ENCODE assay signal across 7 mouse cellular contexts in the genomic region with DNA sequence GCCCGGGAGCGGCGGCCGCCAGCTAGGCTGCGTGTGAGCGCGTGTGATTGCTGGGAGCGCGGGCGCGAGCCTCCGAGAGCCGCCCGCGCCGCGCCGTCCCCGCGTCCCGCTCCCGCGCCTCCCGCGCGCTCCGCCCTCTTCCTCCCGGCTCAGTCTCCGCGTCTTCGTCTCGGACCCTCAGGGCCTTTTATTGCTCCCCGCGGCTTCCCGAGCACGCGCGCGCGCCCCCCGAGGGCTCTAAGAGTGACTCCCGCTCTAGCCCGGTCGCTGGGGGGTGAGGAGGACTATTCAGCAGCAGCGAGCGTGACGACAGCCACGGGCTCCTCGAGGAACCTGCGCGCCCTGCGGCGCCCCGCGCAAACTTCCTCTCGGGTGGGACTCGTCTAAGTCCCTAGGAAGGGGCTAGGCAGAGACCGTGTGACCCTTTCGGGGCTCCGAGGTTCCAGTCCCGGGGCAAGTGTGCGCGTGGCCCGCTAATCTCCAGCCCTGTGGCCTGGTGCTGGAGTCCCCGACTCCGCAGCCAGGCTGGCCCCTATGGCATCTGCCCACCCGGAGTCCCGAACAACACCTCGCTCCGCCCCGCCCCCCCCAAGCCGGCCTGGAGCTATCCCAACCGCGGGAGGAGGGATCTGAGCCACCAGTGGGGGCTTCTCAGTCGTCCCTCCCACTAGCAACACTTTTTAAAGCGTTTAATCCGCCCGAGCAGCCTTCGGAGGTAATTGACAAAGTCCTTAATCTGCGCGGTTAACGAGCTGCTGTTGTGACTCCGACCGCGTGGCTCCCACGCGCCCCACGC. TPM values are rescaled to one million over a fixed set of nuclear protein-coding genes. Genes with fewer than 3 reads are reported as not detected.
DNase-seq lines count a peak whose midpoint lies in the region; ATAC-seq and TF ChIP-seq lines count a peak whose summit lies in the region.

A gene (minus strand): TSS at position 110 of the 796 bp plus-strand sequence.

- TF ChIP-seq POLR2A in brain, embryonic 14.5 days (IDR thresholded peaks at IDR 0.05; ENCODE audit: borderline replicate concordance, extremely low read depth, insufficient read depth, insufficient read length, poor library complexity, severe bottlenecking), result no peak

- H3K27ac ChIP-seq in forebrain, embryonic 11.5 days (ENCODE audit: low read depth, low read length), result no peak within 1 kb of the TSS
- no peak within 1 kb of the TSS for H3K27ac ChIP-seq in neural tube, embryonic 14.5 days (ENCODE audit: low read depth, low read length)

- peak; percentile 51; the same call in 1 of the 2 replicates for ATAC-seq in forebrain, embryonic 11.5 days (replicated peaks; ENCODE audit: low FRiP score)
- peak; percentile 26; the same call in 1 of the 2 replicates for ATAC-seq in neural tube, embryonic 14.5 days (ENCODE audit: low read depth)
- no peak for ATAC-seq in erythroid progenitor cell, adult 5-6 weeks (replicated peaks; ENCODE audit: low FRiP score, poor library complexity, severe bottlenecking)

- peaks cover 38% of the 10 kb centered on the region for H3K27me3 ChIP-seq in forebrain, embryonic 11.5 days (ENCODE audit: control insufficient read depth, insufficient read depth, low read length)
- H3K27me3 ChIP-seq in neural tube, embryonic 14.5 days (ENCODE audit: control insufficient read depth, insufficient read depth, low read length), result peaks cover 24% of the 10 kb centered on the region

- H3K36me3 ChIP-seq in forebrain, embryonic 11.5 days (ENCODE audit: control insufficient read depth, insufficient read depth, low read length), result no peaks in the 10 kb centered on the region
- H3K36me3 ChIP-seq in neural tube, embryonic 14.5 days (ENCODE audit: control insufficient read depth, insufficient read depth, low read length), result no peaks in the 10 kb centered on the region

- no peak for TF ChIP-seq CTCF in brain, embryonic 14.5 days (IDR thresholded peaks at IDR 0.05; ENCODE audit: borderline replicate concordance, extremely low read depth, insufficient read depth, insufficient read length)

- peak within 1 kb of the TSS; percentile 95 for H3K4me2 ChIP-seq in forebrain, embryonic 11.5 days (ENCODE audit: low read depth, low read length, severe bottlenecking)
- peak within 1 kb of the TSS; percentile 89 for H3K4me2 ChIP-seq in neural tube, embryonic 14.5 days (ENCODE audit: low read depth, low read length)

- peaks cover 23% of the 10 kb centered on the region for H3K4me1 ChIP-seq in forebrain, embryonic 11.5 days (replicated peaks; ENCODE audit: control insufficient read depth, insufficient read depth, low read length)
- peaks cover 25% of the 10 kb centered on the region for H3K4me1 ChIP-seq in neural tube, embryonic 14.5 days (ENCODE audit: control insufficient read depth, insufficient read depth, low read length)

- no peaks in the 10 kb centered on the region for H3K9me3 ChIP-seq in forebrain, embryonic 11.5 days (ENCODE audit: control insufficient read depth, low read length)
- no peaks in the 10 kb centered on the region for H3K9me3 ChIP-seq in neural tube, embryonic 14.5 days (ENCODE audit: control insufficient read depth, low read length)

- intact Hi-C loops in left cerebral cortex, postnatal 4 days (cut with DNase I), result no loop called here
- intact Hi-C loops in left cerebral cortex, postnatal 10 days (cut with DNase I), result no loop called here

- H3K9ac ChIP-seq in forebrain, embryonic 11.5 days (ENCODE audit: low read length), result peak within 1 kb of the TSS; percentile 55
- H3K9ac ChIP-seq in neural tube, embryonic 14.5 days (replicated peaks; ENCODE audit: low read depth, low read length), result peak within 1 kb of the TSS; percentile 51

- under 1% methylated on average over 82 of the region's 88 CpGs for WGBS in forebrain, embryonic 11.5 days
- under 1% methylated on average over 77 of the region's 88 CpGs for WGBS in neural tube, embryonic 14.5 days

- peak; percentile 35 for DNase-seq in left cerebral cortex, postnatal 4 days
- no peak for DNase-seq in left cerebral cortex, postnatal 10 days (ENCODE audit: extremely low spot score in 1 of 2, low spot score in 2 of 2)
- DNase-seq in brain, embryonic 14.5 days (ENCODE audit: low read depth), result peak; percentile 52
- peak; percentile 73 for DNase-seq in forebrain, embryonic 11.5 days (ENCODE audit: low spot score)
- DNase-seq in layer of hippocampus, postnatal 25 days (ENCODE audit: extremely low spot score in 1 of 2, low spot score in 1 of 2), result no peak

- H3K4me3 ChIP-seq in forebrain, embryonic 11.5 days (ENCODE audit: low read depth, low read length), result peak within 1 kb of the TSS; percentile 48
- peak within 1 kb of the TSS; percentile 48 for H3K4me3 ChIP-seq in neural tube, embryonic 14.5 days (ENCODE audit: low read depth, low read length)

RNA-seq across cellular contexts. Expression of the gene that starts here (rescaled TPM):
- total RNA-seq in left cerebral cortex, postnatal 4 days (2021), result 1 to 10 TPM; 3.9 to 9.9 TPM
- total RNA-seq in left cerebral cortex, postnatal 10 days (2021), result 10 to 100 TPM in 1 of 2 experiments, 1 to 10 TPM in 1; 7.0 to 13.3 TPM
- polyA plus RNA-seq in brain, embryonic 14.5 days (2012; rRNA removed), result 7.2 and 10.0 TPM in 2 replicates
- polyA plus RNA-seq in forebrain, embryonic 11.5 days (2014; fragmentation: Nextera tagmentation; extraction: Ambion mirVana), result 0.24 and 0.39 TPM in 2 replicates
- 100 to 1,000 TPM; 115 to 137 TPM for total RNA-seq in layer of hippocampus, postnatal 25 days (2021)
- 3.8 and 4.3 TPM in 2 replicates for polyA plus RNA-seq in neural tube, embryonic 14.5 days (2014; fragmentation: Nextera tagmentation; extraction: Ambion mirVana)
- not detected in 2 replicates for total RNA-seq in erythroid progenitor cell, adult 5-6 weeks (2015; ENCODE audit: low replicate concordance)
- not detected in 2 replicates for total RNA-seq in erythroid progenitor cell, adult 5-6 weeks (2017; ENCODE audit: low replicate concordance)

Comparison
In these comparisons a context has a peak if more than half of its experiments do, and no peak if none do; other contexts are left out.
1. RNA of the gene that starts here (total RNA-seq): 115 to 137 TPM in layer of hippocampus, postnatal 25 days; 7.0 to 13.3 TPM in left cerebral cortex, postnatal 10 days, 3.9 to 9.9 TPM in left cerebral cortex, postnatal 4 days and not detected in erythroid progenitor cell, adult 5-6 weeks; every median in the first group is over 4 times any median in the second.
2. DNase-seq: peak in left cerebral cortex, postnatal 4 days (single experiment) and brain, embryonic 14.5 days (single experiment); none in left cerebral cortex, postnatal 10 days (0 of 2) and layer of hippocampus, postnatal 25 days (0 of 2).
3. Peak in DNase-seq, ATAC-seq, H3K4me3 ChIP-seq, H3K9ac ChIP-seq and H3K4me2 ChIP-seq in forebrain, embryonic 11.5 days; RNA of the gene not detected or under 1 TPM.